Mouse (Mus musculus) left cerebral cortex, postnatal 4 days (tissue): ENCODE data around the gene Serpina16. TPM values are rescaled to one million over a fixed set of nuclear protein-coding genes. Genes with fewer than 3 reads are reported as not detected.
"Not testable (repeated sequence)": the region's sequence is repeated elsewhere in the genome, so short reads cannot be mapped to it uniquely, and the experiment has no call there.

Experiments used
- DNase-seq: peaks from one replicate; pipeline ENCODE4 v3.0.0-alpha.2; 2022
- intact Hi-C: fragments of 180-260 bp; cut with DNase I; formaldehyde crosslinking; loops from one replicate; pipeline ENCODE4 v1.15.1; 2025
- total RNA-seq, 2 experiments: library from RNA; stranded (reverse); gene quantifications; 2 replicates each; pipeline ENCODE4 v1.2.3; 2021

The Serpina16 gene
- total RNA-seq: not detected

DNA sequence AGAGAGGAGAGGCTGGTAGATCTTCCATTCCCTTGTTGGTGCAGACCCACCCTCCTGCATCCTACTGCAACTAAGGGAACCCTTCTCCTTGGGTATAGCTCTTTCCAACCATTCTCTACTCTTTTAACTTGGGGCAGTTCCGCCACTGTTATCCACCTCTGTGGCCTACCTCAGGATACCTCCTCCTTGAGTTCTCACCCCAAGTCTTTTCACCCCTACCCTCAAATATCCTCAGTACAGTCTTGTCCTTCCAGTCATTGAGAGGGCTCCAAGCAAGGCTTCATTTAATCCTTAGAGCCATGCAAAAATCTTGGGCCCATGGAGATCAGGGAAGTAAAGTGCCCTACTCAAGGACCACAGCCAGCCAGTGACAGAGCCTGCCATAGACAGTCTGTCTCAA is at the start of gene Serpina16:
Serpina16 (minus strand) TSS at position 101 of the 400 bp plus-strand sequence.
- no peak for DNase-seq
- intact Hi-C loops: no loop called here

DNA sequence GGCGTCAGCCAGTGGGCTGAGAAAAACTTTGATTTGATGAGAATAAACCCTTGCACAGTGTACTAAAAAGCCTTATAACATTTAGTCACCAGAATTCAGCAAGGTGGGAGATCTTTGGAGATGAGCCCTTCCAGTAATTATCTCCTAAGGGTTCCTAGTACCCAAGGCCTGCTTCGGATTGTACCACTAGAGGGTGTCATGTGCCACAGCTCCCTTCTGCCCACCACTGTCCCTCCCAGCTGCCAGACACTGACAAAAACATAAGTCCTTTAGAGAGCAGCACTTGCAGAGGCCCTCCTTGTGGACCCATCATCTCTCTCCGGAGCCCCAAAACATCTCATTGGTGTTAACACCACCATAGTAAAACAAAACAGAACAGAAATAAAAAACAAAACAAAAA is 35.6 kb upstream of the Serpina16 start:
- intact Hi-C loops: no loop called here
- no peak for DNase-seq

DNA sequence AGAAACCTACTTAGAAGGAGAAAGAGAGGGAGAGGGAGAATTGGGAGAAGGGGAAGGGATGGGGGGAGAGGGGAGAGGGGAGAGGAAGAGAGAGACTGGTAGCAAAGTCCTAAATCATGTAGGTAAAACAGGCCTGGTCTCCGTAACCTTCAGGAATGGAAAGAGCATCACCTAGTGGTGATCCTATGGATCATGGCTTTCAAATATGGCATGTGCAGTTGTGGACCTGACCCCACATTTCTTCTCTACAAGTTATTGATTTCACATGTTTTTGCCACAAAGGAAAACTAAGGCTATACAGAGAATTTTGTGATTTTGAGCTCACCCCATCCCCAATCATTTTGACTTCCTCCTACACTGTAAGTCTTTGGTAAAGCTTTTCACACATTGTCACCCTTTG is 34.5 kb upstream of the Serpina16 start:
- no peak for DNase-seq
- intact Hi-C loops: no loop called here

GRCm38 (mm10) chr12:103706113-103706512 is 30.2 kb upstream of the Serpina16 start:
- intact Hi-C loops: no loop called here
- DNase-seq: no peak

GRCm38 (mm10) chr12:103705547-103705946 is 29.6 kb upstream of the Serpina16 start:
- intact Hi-C loops: no loop called here
- DNase-seq: no peak

- intact Hi-C loops: no loop called here
- no peak for DNase-seq
These were observed 24.3 kb upstream of the Serpina16 start for GRCm38 (mm10) chr12:103700144-103700750.

DNA sequence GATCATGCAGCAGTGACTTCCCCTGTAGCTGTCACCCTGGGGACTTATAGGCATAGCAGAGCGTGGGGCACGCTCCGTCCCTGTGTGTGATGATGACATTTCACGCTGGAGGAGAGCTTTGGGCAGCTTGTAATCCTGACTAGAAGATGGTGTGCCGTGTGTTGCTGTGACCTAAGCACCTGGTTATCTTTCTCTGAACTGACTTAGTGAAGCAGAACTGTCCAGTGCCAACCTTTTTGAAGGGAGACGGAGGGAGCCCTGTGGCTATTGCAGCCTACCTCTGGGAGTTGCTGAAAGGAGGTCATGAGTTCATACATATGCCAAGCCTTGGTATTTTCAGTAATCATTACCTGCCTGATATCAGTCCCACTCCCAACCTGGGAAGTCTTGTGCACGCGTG is 19.5 kb upstream of the Serpina16 start, which contains the start of gene Serpina1f:
Serpina1f (minus strand) TSS at position 101 of the 400 bp plus-strand sequence.
- intact Hi-C loops: no loop called here
- DNase-seq: no peak

- intact Hi-C loops: no loop called here
- peak; percentile 15 for DNase-seq
These were observed 12.4 kb upstream of the Serpina16 start for GRCm38 (mm10) chr12:103688221-103688814.

DNA sequence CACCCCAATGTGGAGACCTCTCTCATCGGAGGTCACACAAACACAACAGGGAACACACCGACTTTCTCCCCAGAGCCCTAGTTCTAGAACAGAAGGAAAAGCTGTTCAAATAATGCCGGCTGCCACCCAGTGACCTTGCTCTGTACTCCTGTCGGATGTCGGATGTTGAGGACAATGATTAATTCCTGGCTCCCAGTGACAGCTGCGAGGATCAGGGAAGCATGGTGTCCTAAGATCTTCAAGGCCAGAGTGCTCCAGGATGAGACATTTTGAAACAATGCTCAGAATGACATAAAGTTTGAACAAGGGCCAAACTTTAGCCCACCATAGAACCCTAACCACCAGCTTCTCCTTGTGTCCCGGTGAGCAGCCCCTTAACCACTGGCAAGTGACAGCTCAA is 11.1 kb upstream of the Serpina16 start:
- intact Hi-C loops: no loop called here
- DNase-seq: no peak

DNA sequence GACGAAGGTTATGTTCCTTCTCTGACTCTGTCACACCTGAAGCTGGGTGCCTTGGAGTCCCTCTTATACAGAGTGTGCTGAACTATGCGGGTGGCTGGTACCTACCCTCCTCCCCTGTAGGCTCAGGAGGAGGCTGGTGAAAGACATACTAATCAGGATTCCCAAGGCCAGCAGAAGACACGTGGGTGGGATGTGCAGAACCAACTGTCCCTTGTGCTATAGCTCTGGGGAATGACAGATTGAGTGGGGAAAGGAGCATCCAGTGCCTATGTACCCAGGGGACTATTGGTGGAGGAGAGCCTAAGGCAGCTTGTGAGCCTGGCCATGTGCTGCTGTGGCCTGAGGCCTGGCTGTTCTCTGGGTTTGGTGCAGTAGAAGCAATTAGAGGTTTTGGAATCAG is 10.1 kb upstream of the Serpina16 start:
- intact Hi-C loops: no loop called here
- no peak for DNase-seq

DNA sequence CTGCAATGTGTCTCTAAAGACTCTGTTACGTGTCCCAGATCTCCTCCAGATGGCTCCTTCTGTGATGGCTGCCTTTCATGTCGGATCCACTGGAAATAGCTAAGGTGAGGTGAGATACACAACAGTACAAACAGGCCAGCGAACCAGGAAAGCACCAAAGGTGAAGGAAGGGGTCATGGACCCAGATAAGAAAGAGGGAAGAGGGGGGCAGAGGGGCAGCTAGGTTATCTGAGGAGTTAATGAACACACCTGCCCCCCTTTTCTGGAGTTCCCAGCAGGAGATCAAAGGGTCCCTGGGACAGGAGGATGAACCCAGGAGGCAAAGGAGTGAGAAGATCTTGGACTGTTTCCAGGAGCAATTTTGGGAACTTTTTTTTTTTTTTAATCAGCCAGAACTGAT is 9.4 kb upstream of the Serpina16 start:
- no peak for DNase-seq
- intact Hi-C loops: no loop called here

GRCm38 (mm10) chr12:103683775-103684174 is 7.8 kb upstream of the Serpina16 start:
- DNase-seq: no peak

GRCm38 (mm10) chr12:103681739-103682138 is 5.8 kb upstream of the Serpina16 start:
- no peak for DNase-seq
- intact Hi-C loops: no loop called here

More at GRCm38 (mm10) chr12:103683775-103684174, 7.8 kb upstream of the Serpina16 start:
- intact Hi-C loops: no loop called here

- DNase-seq: no peak
- intact Hi-C loops: no loop called here
These were observed 5.2 kb upstream of the Serpina16 start for GRCm38 (mm10) chr12:103681169-103681568.

GRCm38 (mm10) chr12:103679853-103680252 is 3.9 kb upstream of the Serpina16 start:
- intact Hi-C loops, DNase-seq: not testable (repeated sequence)

GRCm38 (mm10) chr12:103673179-103673578 is 2.8 kb downstream of the Serpina16 start:
- no peak for DNase-seq
- intact Hi-C loops: no loop called here

DNA sequence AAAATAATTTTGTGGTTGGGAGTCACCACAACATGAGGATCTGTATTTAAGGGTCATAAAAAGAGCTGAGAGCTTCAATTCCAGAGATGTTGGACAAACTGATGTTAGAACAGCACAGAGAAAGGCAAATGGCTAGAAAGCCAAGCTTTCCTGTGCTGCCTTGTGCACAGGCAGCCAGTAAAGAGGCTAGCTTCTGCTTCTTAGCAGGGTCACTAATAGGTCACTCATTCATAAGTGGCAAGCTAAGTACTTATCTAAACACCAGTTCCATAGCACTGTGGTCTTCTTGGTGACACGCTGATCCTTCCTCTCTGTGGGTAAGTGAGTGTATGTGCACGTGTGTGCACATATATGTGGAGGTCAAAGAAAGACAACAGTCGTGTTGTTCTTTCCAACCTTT is 4.5 kb downstream of the Serpina16 start:
- no peak for DNase-seq
- intact Hi-C loops: no loop called here

DNA sequence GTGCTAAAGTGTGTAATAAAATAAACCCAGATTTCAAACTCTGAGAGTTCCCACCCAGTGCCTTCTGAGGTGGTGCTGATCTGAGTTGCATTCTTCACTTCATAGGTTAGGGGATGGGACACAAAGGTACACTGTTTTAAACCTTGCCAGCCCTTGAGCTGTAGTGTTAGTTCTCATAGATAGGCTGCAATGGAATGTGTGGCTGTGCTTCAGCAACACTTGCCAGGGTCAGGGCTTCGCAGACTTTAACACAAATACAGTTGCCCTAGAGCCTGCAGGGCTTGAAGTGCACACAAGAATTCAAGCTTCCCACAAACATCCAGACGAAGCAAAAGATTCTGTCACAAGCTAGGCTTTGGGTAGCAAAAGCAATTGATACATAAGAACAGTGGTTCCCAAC is 5.0 kb downstream of the Serpina16 start:
- intact Hi-C loops: no loop called here
- no peak for DNase-seq

GRCm38 (mm10) chr12:103670344-103670743 is 5.6 kb downstream of the Serpina16 start:
- intact Hi-C loops: no loop called here
- DNase-seq: peak; percentile 73

GRCm38 (mm10) chr12:103665286-103665685 is 10.7 kb downstream of the Serpina16 start:
- intact Hi-C loops: no loop called here
- no peak for DNase-seq

GRCm38 (mm10) chr12:103662053-103662452 is 13.9 kb downstream of the Serpina16 start:
- intact Hi-C loops, DNase-seq: not testable (repeated sequence)

- intact Hi-C loops: no loop called here
- DNase-seq: no peak
These were observed 15.9 kb downstream of the Serpina16 start for GRCm38 (mm10) chr12:103660076-103660475.

- intact Hi-C loops: no loop called here
- no peak for DNase-seq
These were observed 16.8 kb downstream of the Serpina16 start for GRCm38 (mm10) chr12:103659171-103659570.
